Mouse (Mus musculus) kidney, postnatal 14 days (tissue): ENCODE measurements at regions not wholly inside any gene's neighbourhood (a gene's known extent, or its start where the extent isn't known, plus 50 kb on each side); places are given as distances from the start of the nearest gene placed in this dataset.
"Not testable (repeated sequence)": the region's sequence is repeated elsewhere in the genome, so short reads cannot be mapped to it uniquely, and the experiment has no call there.

ENCODE experiments used
- DNase-seq: peaks from one replicate; pipeline ENCODE4 v3.0.0; 2022; ENCODE audit warnings: mixed read lengths

- no peak for DNase-seq
Observed at GRCm38 (mm10) chr7:139323026-139323425, 65.9 kb upstream of the Inpp5a start.

GRCm38 (mm10) chr7:139327030-139327429, 61.9 kb upstream of the Inpp5a start:
- no peak for DNase-seq

GRCm38 (mm10) chr7:139332791-139333190, 56.1 kb upstream of the Inpp5a start:
- peak; percentile 50 for DNase-seq

- DNase-seq, result not testable (repeated sequence)
Observed at GRCm38 (mm10) chr7:139337998-139338397, 50.9 kb upstream of the Inpp5a start.
